Mouse (Mus musculus) CD8-positive naive resting alpha-beta T cell, adult 2 months (primary cell): ENCODE measurements around the gene Klhdc8a.
"Not testable (repeated sequence)": the region's sequence is repeated elsewhere in the genome, so short reads cannot be mapped to it uniquely, and the experiment has no call there.

Experiments used
- DNase-seq, 2 experiments: peaks; one replicate each; pipeline ENCODE4 v3.0.0; 2022; ENCODE audit warnings: low read depth in 2 of 2, low spot score in 2 of 2

The Klhdc8a gene

GRCm38 (mm10) chr1:132343191-132343590, 44.8 kb downstream of the Klhdc8a start:
- no peak for DNase-seq

GRCm38 (mm10) chr1:132343656-132344055, 45.2 kb downstream of the Klhdc8a start:
- DNase-seq = no peak

GRCm38 (mm10) chr1:132345514-132345913, 47.1 kb downstream of the Klhdc8a start:
- no peak for DNase-seq

DNA sequence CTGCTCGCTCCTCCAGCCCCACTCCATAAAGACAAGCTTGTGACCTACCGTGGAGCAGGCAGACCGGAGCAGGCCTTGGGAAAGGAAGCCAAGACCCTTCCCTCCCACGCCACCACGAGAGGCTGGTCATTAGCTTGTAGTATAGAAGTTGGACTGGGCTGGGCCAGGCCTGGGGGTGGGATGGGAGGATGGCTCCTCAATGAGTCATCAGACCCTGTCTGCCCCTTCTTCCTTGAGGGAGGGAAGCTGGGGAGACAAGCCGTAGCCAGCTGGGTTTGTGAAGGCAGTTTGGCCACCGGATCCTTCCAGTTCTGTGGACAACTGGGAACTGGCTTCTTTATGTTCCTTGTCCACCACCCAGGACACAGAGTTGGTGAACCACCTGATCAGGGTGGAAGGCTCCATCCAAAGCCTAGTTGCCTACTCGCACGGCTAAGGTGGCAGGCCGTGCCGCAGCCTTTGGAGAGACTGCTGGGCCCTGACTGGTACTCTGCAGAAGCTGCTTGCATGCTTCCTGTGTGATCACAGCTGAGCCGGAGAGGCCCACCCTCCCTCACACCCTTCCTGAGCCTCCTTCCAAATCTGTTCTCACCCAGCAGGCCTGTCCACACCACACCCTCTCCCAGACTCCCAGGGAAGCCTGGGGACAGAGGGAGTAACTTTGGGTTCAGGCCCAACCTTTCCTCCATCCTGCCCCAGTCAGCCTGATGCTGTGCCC, 47.9 kb downstream of the Klhdc8a start:
- DNase-seq = no peak

- DNase-seq = no peak
These were observed 48.5 kb downstream of the Klhdc8a start for GRCm38 (mm10) chr1:132346951-132347350.

DNA sequence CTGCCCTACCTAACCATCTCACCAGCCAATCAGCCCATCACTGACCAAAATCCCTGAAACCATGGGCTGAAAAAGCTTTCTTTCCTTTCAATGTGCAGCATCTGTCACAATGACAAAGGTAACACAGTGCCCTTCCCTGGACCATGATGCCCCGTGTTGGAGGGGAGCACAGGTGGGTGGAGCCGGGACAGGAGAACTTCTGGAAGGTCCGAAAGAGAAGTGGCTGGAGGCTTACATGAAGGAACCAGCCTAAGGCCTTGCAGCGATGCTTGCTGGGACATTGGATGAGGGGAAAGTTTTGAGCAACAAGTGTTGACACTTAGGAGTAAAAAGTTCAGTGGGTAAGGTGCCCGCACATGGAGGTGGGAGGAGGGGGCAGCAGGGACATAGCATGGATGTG, 50.0 kb downstream of the Klhdc8a start:
- no peak for DNase-seq

- not testable (repeated sequence) for DNase-seq
These were observed 50.6 kb downstream of the Klhdc8a start for GRCm38 (mm10) chr1:132349049-132349448.

GRCm38 (mm10) chr1:132349601-132350000, 51.2 kb downstream of the Klhdc8a start:
- DNase-seq = not testable (repeated sequence)

- DNase-seq = no peak
These were observed 52.6 kb downstream of the Klhdc8a start for GRCm38 (mm10) chr1:132351058-132351457.

- no peak for DNase-seq
These were observed 55.0 kb downstream of the Klhdc8a start for GRCm38 (mm10) chr1:132353389-132353788.

- no peak for DNase-seq
These were observed 55.8 kb downstream of the Klhdc8a start for GRCm38 (mm10) chr1:132354234-132354633.

DNA sequence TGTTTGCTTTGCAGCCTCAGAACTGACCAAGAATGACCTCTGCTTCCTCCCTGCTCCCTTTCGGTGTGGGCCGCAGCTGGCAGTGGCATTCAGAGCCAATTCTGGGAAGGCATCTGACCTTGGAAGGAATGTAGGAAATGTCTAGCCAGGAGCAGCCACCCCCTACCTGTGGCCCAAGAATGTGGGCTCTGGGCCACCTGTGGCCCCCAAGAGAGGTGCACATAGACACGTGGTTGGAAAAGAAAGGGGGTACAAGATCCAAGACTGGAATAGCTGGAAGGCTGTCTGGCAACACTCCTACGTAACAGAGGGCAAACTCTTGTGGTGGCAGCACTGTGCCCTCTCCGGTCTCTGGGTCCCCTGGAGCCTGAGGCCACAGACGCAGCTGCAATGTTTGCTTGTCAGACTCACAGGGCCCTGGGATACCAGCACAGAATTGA, 56.8 kb downstream of the Klhdc8a start:
- DNase-seq = no peak

DNA sequence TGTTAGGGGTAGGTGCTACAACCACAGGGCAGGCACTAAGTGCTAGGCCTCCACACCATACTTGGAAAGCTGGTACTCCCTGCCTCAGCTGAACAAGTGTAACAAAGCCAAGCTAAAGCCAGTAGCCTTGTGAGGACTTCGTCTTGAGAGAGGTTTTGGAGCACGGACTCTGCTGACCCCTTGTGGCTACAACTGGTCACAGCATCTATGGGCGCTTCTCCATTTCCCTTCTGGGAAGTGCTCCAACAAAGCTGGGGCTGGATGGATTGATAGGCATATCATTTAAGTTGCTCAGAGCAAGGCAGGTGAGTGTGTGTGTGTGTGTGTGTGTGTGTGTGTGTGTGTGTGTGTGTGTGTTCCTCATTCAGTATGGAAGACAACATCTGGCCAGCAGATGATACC, 57.4 kb downstream of the Klhdc8a start:
- peak; percentile 70 to 78 for DNase-seq

DNA sequence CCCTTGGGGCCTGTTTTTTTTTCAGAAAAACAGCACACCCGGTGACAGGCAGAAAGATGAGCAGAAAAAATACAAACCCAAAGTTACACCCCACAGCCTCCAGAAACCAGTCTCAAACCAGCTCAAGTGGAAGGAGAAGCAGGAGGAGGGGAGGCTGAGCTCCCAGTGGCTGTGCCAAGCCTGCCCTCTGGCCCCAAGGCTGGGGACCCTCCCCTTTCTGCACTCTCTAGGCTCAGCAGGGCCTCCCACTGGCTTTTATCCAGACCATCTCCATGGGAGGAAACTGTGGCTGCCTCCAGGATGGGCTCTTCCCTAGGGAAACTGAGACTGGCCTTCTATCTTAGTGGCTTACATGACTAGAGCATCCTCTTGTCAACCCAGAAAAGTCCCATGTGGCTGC, 58.4 kb downstream of the Klhdc8a start:
- no peak for DNase-seq
